Mouse (Mus musculus) limb, embryonic 14.5 days (tissue): ENCODE data around the gene Map3k5. TPM values are rescaled to one million over a fixed set of nuclear protein-coding genes. Genes with fewer than 3 reads are reported as not detected.

Experiments used
- ATAC-seq: fragments of 200-750 bp; cut with Nextera tagmentation; 2 replicates; pipeline ENCODE4 v1.8.0; 2017; ENCODE audit warnings: low read depth, moderate number of reproducible peaks, moderate TSS enrichment; ENCODE audit not compliant: low FRiP score
- DNase-seq: peaks from one replicate; pipeline ENCODE4 v3.0.0-alpha.2; 2015; ENCODE audit warnings: low spot score
- H3K27ac ChIP-seq: fragments of 300-500 bp; sonication (generic); replicated peaks from 2 replicates; pipeline ENCODE4 v1.5.1; 2014; ENCODE audit warnings: low read depth, mild to moderate bottlenecking, low read length, moderate library complexity, mixed read lengths
- H3K27me3 ChIP-seq: fragments of 300-500 bp; sonication (generic); 2 replicates; pipeline ENCODE4 v1.6.1; 2014; ENCODE audit warnings: low read length, mixed read lengths; ENCODE audit not compliant: control insufficient read depth, insufficient read depth
- H3K36me3 ChIP-seq: fragments of 300-500 bp; sonication (generic); 2 replicates; pipeline ENCODE4 v1.6.1; 2014; ENCODE audit warnings: mild to moderate bottlenecking, low read length, moderate library complexity, mixed read lengths; ENCODE audit not compliant: control insufficient read depth, insufficient read depth
- H3K4me1 ChIP-seq: fragments of 300-500 bp; sonication (generic); 2 replicates; pipeline ENCODE4 v1.6.1; 2014; ENCODE audit warnings: antibody characterized with exemption, low read length, mixed read lengths; ENCODE audit not compliant: control insufficient read depth, insufficient read depth
- H3K4me2 ChIP-seq: fragments of 300-500 bp; sonication (generic); replicated peaks from 2 replicates; pipeline ENCODE4 v1.6.1; 2014; ENCODE audit warnings: low read depth, mild to moderate bottlenecking, low read length, moderate library complexity; ENCODE audit not compliant: severe bottlenecking
- H3K4me3 ChIP-seq: fragments of 300-500 bp; sonication (generic); replicated peaks from 2 replicates; pipeline ENCODE4 v1.5.1; 2014; ENCODE audit warnings: low read length
- H3K9ac ChIP-seq: fragments of 300-500 bp; sonication (generic); 2 replicates; pipeline ENCODE4 v1.6.1; 2014; ENCODE audit warnings: mild to moderate bottlenecking, low read depth, low read length, moderate library complexity; ENCODE audit not compliant: severe bottlenecking
- H3K9me3 ChIP-seq: fragments of 300-500 bp; sonication (generic); 2 replicates; pipeline ENCODE4 v1.6.1; 2016; ENCODE audit warnings: low read length; ENCODE audit not compliant: control insufficient read depth
- POLR2A ChIP-seq: fragments of 200-500 bp; IDR thresholded peaks from 2 replicates; pipeline ENCODE4 v1.8.0; 2012; ENCODE audit warnings: inconsistent platforms, mild to moderate bottlenecking, moderate library complexity, borderline replicate concordance; ENCODE audit not compliant: insufficient read depth, insufficient read length; ENCODE audit errors: extremely low read depth
- WGBS: fragments of 180-500 bp; shearing (Covaris S2); extraction: QIAGEN DNeasy Blood & Tissue Kit; methylation state at CpG from one replicate; pipeline ENCODE4 v1.1.7; 2014; 5-methylcytosine and 5-hydroxymethylcytosine counted together
- polyA plus RNA-seq, 2 experiments: library from polyadenylated mRNA; depleted of rRNA in 1 of 2; stranded (reverse) in 1 of 2; unstranded in 1 of 2; fragments of >200 nt; fragmentation: Nextera tagmentation in 1 of 2; extraction: Ambion mirVana in 1 of 2; gene quantifications; 2 replicates each; pipeline versions ENCODE4 v1.2.1 to v1.2.3; 2012 to 2014

The Map3k5 gene
- polyA plus RNA-seq, 2 experiments = 2.0 to 3.5 TPM

DNA sequence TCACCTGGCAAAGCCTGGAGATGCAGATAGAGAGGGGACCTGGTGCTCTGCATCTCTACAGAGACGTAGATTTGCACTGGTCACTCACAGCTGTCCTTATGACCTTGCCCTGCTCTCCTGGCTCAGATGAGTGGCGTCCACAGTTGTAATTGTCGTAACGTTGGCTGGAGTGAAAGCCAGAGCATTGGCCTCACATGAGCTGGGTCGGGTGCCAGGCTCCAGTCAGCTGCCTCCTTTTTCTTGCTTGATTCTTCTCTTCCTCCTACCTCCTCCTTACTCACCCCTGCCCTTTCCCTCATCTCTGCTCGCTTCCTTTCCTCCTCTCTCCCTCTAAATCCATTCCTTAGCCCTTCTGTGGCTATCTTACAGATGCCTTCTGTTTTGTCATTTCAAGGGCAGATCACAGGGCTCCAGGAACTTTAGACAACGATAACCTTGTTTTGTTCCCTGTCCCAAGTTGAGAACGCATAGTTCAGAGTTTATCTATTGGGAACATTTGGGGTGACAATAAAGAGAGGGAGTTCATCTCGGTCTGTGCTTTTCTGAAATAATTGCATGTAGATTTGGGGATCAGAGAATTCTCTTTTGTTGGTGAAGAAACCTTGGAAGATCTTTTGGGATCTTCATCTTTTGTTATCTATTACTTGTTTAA is 130.4 kb downstream of the Map3k5 start:
- Histone ChIP-seq H3K9ac (no peak overlapping the region), H3K9me3 (no peaks in the 10 kb centered on the region), H3K4me3 (no peak overlapping the region), H3K36me3 (no peaks in the 10 kb centered on the region), H3K27me3 (no peaks in the 10 kb centered on the region), H3K4me1 (no peaks in the 10 kb centered on the region), H3K4me2 (no peak overlapping the region), H3K27ac (no peak overlapping the region)
- ATAC-seq (no peak), DNase-seq (no peak)
- WGBS = 79% methylated on average over 9 of the region's 9 CpGs
- TF ChIP-seq POLR2A = no peak

DNA sequence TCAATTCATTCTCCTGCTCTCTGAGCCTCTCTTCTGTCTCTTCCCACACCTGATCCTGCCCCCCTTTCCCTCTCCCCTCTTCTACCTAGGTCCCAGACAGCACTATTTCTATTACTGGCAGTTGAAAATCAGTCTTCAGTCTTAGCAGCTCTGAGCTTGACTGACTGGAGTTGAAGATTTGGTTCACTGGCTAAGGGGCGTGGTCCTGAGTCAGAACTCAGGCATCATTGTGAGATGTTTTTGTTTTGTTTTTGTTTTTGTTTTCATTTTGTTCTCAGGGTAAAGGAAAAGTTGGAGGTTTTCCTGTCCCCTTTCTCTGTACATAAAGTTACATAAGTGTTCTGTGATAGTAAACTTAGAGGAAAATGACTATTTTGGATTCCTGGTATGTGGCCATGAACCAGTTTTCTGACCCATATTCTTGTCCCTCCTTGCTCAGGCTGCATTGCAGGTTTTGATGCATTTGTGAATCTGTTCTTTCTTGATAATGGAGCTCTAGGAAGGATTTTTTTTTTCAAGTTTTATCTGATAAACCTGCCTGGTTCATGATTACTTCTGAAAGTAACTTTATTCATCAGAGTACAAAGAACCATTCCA is 131.9 kb downstream of the Map3k5 start:
- TF ChIP-seq POLR2A = no peak
- 89% methylated on average over 1 of the region's 1 CpGs for WGBS
- ATAC-seq (no peak), DNase-seq (no peak)
- H3K27me3 ChIP-seq = no peaks in the 10 kb centered on the region
- no peaks in the 10 kb centered on the region for H3K36me3 ChIP-seq
- H3K27ac ChIP-seq = no peak overlapping the region
- H3K9me3 ChIP-seq = no peaks in the 10 kb centered on the region
- no peak overlapping the region for H3K4me3 ChIP-seq
- no peak overlapping the region for H3K4me2 ChIP-seq
- no peaks in the 10 kb centered on the region for H3K4me1 ChIP-seq
- no peak overlapping the region for H3K9ac ChIP-seq

DNA sequence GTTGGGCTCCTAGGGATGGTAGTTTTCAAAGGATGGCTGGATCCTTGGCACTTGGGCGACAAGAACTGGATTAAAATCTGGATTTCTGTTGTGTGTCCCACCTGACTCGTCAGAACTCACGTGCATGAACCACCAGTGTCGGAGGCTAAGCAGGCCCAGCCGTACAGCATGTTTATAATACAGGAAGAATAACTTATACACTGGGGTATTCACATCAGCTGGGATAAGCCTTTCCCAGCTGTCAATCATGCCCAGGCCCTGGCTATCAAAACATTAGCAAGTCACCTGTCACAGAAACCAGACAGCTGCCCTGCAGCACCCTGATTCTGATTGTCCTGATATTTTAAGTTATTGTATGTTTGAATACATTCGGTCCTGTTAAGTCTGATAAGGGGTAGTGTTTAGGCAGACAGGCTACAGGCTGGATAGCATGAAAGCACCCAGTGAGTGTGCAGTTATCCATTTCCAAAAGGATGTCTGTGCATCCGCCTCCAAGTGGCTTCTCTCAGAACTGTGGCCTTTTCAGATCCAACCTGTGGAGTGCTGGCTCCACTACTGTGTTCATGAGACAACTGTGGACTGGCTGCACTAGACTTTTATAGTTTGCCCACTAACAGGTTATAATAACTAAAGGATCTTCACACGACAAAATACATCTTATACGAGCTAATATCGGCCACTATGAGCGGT is 135.6 kb downstream of the Map3k5 start:
- H3K27ac ChIP-seq = no peak overlapping the region
- H3K36me3 ChIP-seq = no peaks in the 10 kb centered on the region
- WGBS = 88% methylated on average over 11 of the region's 11 CpGs
- H3K9ac ChIP-seq = no peak overlapping the region
- H3K4me1 ChIP-seq = no peaks in the 10 kb centered on the region
- ATAC-seq (no peak), DNase-seq (no peak)
- H3K27me3 ChIP-seq = no peaks in the 10 kb centered on the region
- no peak overlapping the region for H3K4me2 ChIP-seq
- no peak overlapping the region for H3K4me3 ChIP-seq
- TF ChIP-seq POLR2A = no peak
- H3K9me3 ChIP-seq = no peaks in the 10 kb centered on the region

DNA sequence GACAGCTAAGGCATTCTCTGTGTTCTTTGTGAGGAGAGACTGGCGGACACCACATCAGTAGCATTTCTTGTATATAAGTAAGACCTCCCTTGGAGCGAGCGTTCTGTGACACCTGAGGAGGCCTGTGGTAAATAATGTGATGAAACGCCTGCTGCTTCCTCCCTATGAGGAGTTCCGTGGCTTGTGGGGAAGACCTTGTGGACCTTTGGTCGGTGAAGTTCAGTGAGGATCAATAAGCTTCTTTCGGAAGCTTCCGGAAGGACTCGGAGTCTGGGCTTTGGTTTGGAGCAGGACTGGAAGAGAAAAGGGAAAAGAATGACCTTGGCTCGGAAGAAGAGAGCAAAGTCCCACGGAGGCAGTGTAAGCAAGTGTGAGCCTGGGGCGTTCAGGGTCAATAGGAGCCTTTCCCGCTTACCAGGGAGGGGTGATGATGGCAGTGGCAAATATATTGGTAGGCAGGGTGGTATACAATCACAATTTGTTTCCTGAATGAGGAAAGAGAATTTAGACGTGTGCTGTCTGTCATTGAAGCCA is 136.4 kb downstream of the Map3k5 start:
- no peak for DNase-seq

DNA sequence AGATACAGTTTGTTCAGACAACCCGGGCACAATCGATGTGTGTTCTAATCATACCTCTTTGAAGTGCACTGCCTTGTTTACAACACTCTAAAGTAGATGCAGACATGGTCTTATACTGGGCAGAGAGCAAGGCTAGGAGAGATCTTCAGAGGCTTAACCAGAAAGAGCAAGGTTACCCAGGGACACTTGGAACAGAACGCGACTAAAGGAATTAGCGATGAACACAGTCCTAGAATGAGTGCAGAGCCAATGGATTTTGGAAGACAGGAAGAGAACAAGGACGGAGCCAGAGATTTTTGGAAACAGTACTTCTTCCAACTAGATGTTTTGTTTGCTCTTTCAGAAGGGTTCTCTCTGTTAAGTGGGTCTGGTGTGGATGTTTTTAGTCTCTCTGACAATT is 137.4 kb downstream of the Map3k5 start:
- no peak for TF ChIP-seq POLR2A
- Histone ChIP-seq H3K4me1 (no peaks in the 10 kb centered on the region), H3K27me3 (no peaks in the 10 kb centered on the region), H3K4me2 (no peak overlapping the region), H3K9me3 (no peaks in the 10 kb centered on the region), H3K9ac (no peak overlapping the region), H3K4me3 (no peak overlapping the region), H3K27ac (no peak overlapping the region), H3K36me3 (no peaks in the 10 kb centered on the region)
- DNase-seq (no peak), ATAC-seq (no peak)
- 88% methylated on average over 6 of the region's 6 CpGs for WGBS

More for the DNA sequence above, 136.4 kb downstream of the Map3k5 start:
- no peak for ATAC-seq
- Histone ChIP-seq H3K27ac (no peak overlapping the region), H3K36me3 (no peaks in the 10 kb centered on the region), H3K4me2 (no peak overlapping the region), H3K27me3 (no peaks in the 10 kb centered on the region), H3K4me1 (no peaks in the 10 kb centered on the region), H3K9me3 (no peaks in the 10 kb centered on the region), H3K9ac (no peak overlapping the region), H3K4me3 (no peak overlapping the region)
- TF ChIP-seq POLR2A = no peak
- 84% methylated on average over 14 of the region's 14 CpGs for WGBS
